Mouse (Mus musculus) heart, embryonic 13.5 days (tissue): ENCODE data around the gene Yod1. TPM values are rescaled to one million over a fixed set of nuclear protein-coding genes. Genes with fewer than 3 reads are reported as not detected.

Source experiments
- ATAC-seq: fragments of 200-750 bp; cut with Nextera tagmentation; 2 replicates; pipeline ENCODE4 v1.8.0; 2017; ENCODE audit warnings: moderate TSS enrichment; ENCODE audit not compliant: insufficient number of reproducible peaks, low FRiP score, low TSS enrichment; ENCODE audit errors: extremely low read depth
- H3K27ac ChIP-seq: fragments of 300-500 bp; sonication (generic); replicated peaks from 2 replicates; pipeline ENCODE4 v1.5.1; 2015; ENCODE audit warnings: moderate library complexity, mild to moderate bottlenecking, inconsistent platforms
- H3K27me3 ChIP-seq: fragments of 300-500 bp; sonication (generic); replicated peaks from 2 replicates; pipeline ENCODE4 v1.6.1; 2015; ENCODE audit warnings: mild to moderate bottlenecking, inconsistent platforms
- H3K36me3 ChIP-seq: fragments of 300-500 bp; sonication (generic); 2 replicates; pipeline ENCODE4 v1.6.1; 2015; ENCODE audit warnings: mild to moderate bottlenecking, inconsistent platforms
- H3K4me1 ChIP-seq: fragments of 300-500 bp; sonication (generic); 2 replicates; pipeline ENCODE4 v1.6.1; 2015; ENCODE audit warnings: inconsistent platforms
- H3K4me2 ChIP-seq: fragments of 300-500 bp; sonication (generic); 2 replicates; pipeline ENCODE4 v1.6.1; 2015; ENCODE audit warnings: inconsistent platforms, mild to moderate bottlenecking, moderate library complexity
- H3K4me3 ChIP-seq: fragments of 300-500 bp; sonication (generic); 2 replicates; pipeline ENCODE4 v1.5.1; 2015; ENCODE audit warnings: moderate library complexity, mild to moderate bottlenecking, inconsistent platforms
- H3K9ac ChIP-seq: fragments of 300-500 bp; sonication (generic); 2 replicates; pipeline ENCODE4 v1.6.1; 2015; ENCODE audit warnings: inconsistent platforms, mild to moderate bottlenecking, moderate library complexity
- H3K9me3 ChIP-seq: fragments of 300-500 bp; sonication (generic); 2 replicates; pipeline ENCODE4 v1.6.1; 2016; ENCODE audit warnings: inconsistent platforms
- WGBS: fragments of 180-500 bp; shearing (Covaris S2); methylation state at CpG from one replicate; pipeline ENCODE4 v1.1.7; 2015; ENCODE audit warnings: mixed read lengths; 5-methylcytosine and 5-hydroxymethylcytosine counted together
- polyA plus RNA-seq: library from polyadenylated mRNA; unstranded; fragments of >200 nt; fragmentation: Nextera tagmentation; extraction: Ambion mirVana; gene quantifications from 2 replicates; pipeline ENCODE4 v1.2.1, GENCODE M21; 2015

The Yod1 gene
- 9.4 and 10.1 TPM in 2 replicates for polyA plus RNA-seq

DNA sequence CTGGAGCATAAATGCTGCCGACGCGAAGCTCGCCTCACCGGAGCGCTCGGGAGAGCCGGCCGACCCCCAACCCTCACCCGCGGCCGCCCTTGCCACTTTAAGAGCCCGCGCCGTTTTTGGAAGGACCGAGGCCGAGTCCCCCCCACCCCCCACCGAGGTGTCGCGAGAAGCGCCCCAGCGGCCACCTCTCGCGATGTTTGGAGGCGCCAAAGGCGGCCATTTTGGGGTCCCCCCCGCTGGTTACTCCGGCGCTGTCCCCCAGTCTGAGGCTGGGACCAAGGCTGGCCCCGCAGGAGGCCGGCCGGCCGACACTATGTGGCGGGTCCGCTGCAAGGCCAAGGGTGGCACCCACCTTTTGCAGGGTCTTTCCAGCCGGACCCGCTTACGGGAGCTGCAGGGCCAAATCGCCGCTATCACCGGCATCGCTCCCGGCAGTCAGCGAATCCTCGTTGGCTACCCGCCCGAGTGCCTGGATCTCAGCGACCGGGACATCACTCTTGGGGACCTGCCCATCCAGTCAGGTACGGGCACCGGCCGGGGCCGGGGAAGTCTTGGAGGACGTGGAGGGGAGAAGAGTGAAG lies at the start of gene Yod1:
Gene Yod1, plus strand, starts transcription at position 37 of the 581 bp plus-strand sequence.
- H3K4me1 ChIP-seq, result peaks cover 16% of the 10 kb centered on the region
- peak within 1 kb of the TSS; percentile 91 for H3K27ac ChIP-seq
- H3K9ac ChIP-seq, result peak within 1 kb of the TSS; percentile 93
- H3K36me3 ChIP-seq, result peaks cover 14% of the 10 kb centered on the region
- no peaks in the 10 kb centered on the region for H3K9me3 ChIP-seq
- under 1% methylated on average over 54 of the region's 54 CpGs for WGBS
- 0 out of 2 replicates have a peak, but pooled peaks cover 5% of the 10 kb centered on the region for H3K27me3 ChIP-seq
- peak; percentile 50 for ATAC-seq
- peak within 1 kb of the TSS; percentile 100 for H3K4me2 ChIP-seq
- peak within 1 kb of the TSS; percentile 72 for H3K4me3 ChIP-seq

DNA sequence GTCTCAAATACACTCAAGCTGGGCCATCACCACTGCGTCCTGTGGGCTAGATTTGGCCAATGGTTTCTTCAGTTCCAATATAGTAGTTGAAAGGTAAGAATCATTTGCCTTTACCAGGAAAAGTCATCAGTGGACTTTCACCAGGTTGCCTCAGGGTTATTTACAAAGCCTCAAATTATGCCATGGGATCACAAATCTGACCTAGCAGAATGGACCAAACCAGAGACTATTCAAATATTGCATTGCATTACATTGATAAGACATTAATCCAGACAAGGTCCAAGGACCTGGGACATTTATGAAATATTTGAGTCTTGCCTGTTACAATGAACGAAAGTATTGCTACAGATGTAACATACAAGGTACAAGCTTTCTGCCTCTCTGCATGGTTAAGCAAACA lies 38.6 kb upstream of the Yod1 start:
- no peak overlapping the region for H3K4me2 ChIP-seq
- H3K4me1 ChIP-seq, result no peaks in the 10 kb centered on the region
- H3K9me3 ChIP-seq, result no peaks in the 10 kb centered on the region
- H3K9ac ChIP-seq, result no peak overlapping the region
- H3K27ac ChIP-seq, result no peak overlapping the region
- H3K4me3 ChIP-seq, result no peak overlapping the region
- H3K36me3 ChIP-seq, result no peaks in the 10 kb centered on the region
- H3K27me3 ChIP-seq, result no peaks in the 10 kb centered on the region
- no peak for ATAC-seq
- 74% methylated on average over 2 of the region's 2 CpGs for WGBS

DNA sequence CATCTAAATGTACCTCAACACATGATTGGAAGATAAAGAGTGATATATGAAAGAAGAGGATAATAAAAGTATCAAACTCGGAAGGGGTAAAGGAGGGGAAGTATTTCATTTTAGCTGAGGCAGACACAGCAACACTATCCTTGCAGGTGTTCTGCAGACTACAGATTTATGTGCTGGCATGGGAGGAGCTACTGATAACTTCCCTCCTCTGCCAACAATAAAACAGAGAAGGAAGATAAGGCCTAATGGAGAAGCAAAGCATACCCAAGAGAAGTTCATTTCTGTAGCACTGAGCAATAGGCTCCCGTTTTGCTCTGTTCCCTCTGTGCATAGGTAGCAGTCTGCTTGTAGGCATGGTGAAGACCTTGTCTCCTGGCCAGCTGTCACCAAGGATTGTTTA lies 36.1 kb upstream of the Yod1 start:
- Histone ChIP-seq H3K9ac (no peak overlapping the region), H3K36me3 (no peaks in the 10 kb centered on the region), H3K4me2 (no peak overlapping the region), H3K9me3 (no peaks in the 10 kb centered on the region), H3K27ac (no peak overlapping the region), H3K27me3 (no peaks in the 10 kb centered on the region), H3K4me3 (no peak overlapping the region), H3K4me1 (no peaks in the 10 kb centered on the region)
- WGBS, result 57% methylated on average over 2 of the region's 2 CpGs
- ATAC-seq, result no peak

DNA sequence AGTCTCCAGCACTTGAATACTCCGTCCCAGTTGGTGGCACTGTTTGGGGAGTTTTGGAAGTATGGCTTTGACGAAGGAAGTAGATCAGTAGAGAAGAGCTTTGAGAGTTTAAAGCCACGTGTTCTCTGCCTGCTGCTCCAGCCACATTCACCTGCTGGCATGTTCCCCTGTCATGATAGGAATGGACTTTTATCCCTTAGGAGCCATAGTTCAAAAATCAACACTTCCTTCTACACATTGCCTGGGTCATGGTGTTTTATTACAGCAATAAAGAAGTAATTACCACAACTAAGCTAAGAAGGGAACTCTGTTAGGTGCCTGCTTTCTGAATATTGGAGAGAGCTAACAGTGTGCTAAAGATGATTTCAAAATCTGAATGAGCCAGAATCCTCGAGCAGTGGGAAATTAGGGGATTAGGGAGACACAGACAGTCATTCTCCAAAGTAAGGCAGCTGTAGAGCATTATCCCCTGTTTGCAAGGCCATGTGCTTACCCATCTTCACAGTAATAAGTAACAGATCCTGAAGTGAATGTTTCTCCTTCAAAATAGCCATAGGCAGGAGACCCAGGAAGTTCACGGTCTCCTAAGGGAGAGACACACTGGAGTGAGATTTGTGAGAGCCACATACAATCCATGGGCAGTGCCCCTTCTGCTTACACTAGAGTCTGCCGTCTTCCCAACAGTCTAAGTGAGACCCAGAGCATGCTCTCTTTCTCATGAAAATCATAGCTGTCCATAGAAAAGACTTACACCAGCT lies 35.3 kb upstream of the Yod1 start:
- WGBS, result 65% methylated on average over 6 of the region's 6 CpGs

DNA sequence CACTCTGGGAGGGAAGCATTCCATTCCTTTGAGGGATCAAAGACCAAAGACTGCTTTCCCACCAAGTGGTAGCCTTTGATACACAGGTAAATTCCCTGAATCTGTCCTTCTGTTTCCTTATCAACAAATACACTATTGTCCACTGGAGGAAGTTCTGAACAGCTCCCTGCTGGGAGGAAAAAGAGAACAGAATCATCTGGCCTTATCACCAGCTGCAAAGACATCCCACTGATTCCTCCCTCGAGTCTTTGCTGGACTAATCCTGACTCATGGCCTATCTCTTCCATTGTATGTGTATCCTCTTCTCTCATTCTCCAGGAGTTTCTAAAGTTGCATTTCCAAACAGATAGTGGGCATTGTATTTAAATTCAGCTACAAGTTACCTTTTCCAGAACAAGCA lies 33.2 kb upstream of the Yod1 start:
- H3K4me2 ChIP-seq, result no peak overlapping the region
- H3K9ac ChIP-seq, result no peak overlapping the region
- 14% methylated on average over 1 of the region's 1 CpGs for WGBS
- no peak overlapping the region for H3K4me3 ChIP-seq
- no peaks in the 10 kb centered on the region for H3K4me1 ChIP-seq
- no peaks in the 10 kb centered on the region for H3K27me3 ChIP-seq
- peaks cover 11% of the 10 kb centered on the region for H3K36me3 ChIP-seq
- H3K9me3 ChIP-seq, result no peaks in the 10 kb centered on the region
- ATAC-seq, result no peak
- no peak overlapping the region for H3K27ac ChIP-seq

More for the DNA sequence above, 35.3 kb upstream of the Yod1 start:
- no peaks in the 10 kb centered on the region for H3K4me1 ChIP-seq
- no peak for ATAC-seq
- no peaks in the 10 kb centered on the region for H3K36me3 ChIP-seq
- H3K4me3 ChIP-seq, result no peak overlapping the region
- no peak overlapping the region for H3K27ac ChIP-seq
- no peaks in the 10 kb centered on the region for H3K27me3 ChIP-seq
- no peak overlapping the region for H3K9ac ChIP-seq
- H3K4me2 ChIP-seq, result no peak overlapping the region
- no peaks in the 10 kb centered on the region for H3K9me3 ChIP-seq

DNA sequence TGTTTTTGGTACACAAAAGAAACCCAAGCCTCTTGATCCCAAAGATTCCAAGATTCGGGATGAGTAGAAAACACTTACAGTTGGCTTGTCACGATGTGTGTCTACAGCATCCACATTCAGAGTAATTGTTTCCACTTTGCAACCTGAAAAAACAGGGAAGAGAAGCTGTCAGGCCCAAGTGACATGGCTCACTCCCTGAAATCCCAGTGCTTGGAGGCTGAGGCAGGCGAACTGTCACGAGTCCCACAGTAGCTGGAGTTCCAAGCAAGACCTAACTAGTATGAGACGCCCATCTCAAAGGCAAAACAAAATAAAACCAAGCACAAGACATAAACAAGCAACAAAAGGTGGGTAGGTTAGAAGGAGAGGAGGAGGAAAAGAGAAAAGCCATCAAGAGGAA lies 18.5 kb upstream of the Yod1 start:
- 88% methylated on average over 5 of the region's 5 CpGs for WGBS
- Histone ChIP-seq H3K9ac (no peak overlapping the region), H3K27me3 (no peaks in the 10 kb centered on the region), H3K4me1 (no peaks in the 10 kb centered on the region), H3K27ac (no peak overlapping the region), H3K9me3 (no peaks in the 10 kb centered on the region), H3K4me2 (no peak overlapping the region), H3K36me3 (peaks cover 79% of the 10 kb centered on the region), H3K4me3 (no peak overlapping the region)
- ATAC-seq, result no peak

DNA sequence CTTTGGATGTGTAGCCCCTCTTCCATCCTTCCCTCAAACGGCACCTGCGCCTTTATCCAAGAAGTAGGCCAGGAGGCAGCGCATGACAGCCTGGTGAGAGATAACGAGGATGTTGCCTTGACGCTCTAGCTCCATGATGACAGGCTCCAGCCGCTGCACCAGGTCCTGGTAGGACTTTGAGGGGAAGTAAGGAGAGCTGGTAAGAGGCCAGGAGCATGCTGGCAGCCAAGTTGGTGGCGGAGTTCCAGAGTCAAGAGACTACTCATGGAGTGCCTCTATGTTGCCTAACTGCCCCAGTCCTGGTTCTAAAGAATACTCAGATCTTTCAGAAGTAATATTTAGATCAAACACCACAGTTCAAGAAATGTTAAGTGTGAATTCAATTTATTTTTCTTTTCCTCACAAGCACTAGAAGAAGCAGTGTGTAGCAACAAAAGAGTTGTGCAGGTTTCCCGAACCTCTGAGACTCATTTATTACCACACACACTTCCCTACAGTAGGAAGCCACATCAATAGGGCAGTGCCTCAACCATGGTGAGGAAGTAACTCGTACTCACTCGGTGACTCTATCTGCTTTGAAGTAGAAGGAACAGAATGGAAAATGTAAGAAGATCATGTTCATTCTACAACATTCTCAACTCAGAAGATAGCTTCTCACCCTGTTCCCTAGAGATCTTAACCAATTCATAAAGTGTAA lies 17.0 kb upstream of the Yod1 start:
- H3K36me3 ChIP-seq, result peaks cover 91% of the 10 kb centered on the region
- H3K4me1 ChIP-seq, result no peaks in the 10 kb centered on the region
- H3K27ac ChIP-seq, result no peak overlapping the region
- no peak for ATAC-seq
- 84% methylated on average over 10 of the region's 10 CpGs for WGBS
- no peaks in the 10 kb centered on the region for H3K9me3 ChIP-seq
- H3K4me3 ChIP-seq, result no peak overlapping the region
- H3K9ac ChIP-seq, result no peak overlapping the region
- H3K27me3 ChIP-seq, result no peaks in the 10 kb centered on the region
- H3K4me2 ChIP-seq, result no peak overlapping the region

DNA sequence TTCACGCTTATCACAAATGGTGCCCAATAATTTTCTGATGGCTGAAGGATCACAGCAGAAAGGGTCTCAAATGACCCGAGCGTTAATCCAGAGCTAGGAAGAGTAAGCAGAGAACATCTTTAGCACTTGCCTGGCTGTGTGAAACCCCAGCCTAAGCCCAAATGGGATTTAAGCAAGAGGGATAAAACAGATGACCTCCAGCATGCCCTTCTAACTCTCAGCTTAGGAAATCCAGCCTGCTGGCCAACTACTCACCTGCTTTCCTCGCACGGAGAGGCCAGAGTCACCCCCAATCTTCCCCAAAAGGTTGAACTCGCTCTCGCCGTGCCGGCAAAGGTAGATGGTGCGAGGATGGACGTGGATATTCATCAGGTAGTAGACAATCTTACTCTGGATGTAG lies 15.2 kb upstream of the Yod1 start:
- Histone ChIP-seq H3K9me3 (no peaks in the 10 kb centered on the region), H3K27me3 (no peaks in the 10 kb centered on the region), H3K4me3 (no peak overlapping the region), H3K4me2 (no peak overlapping the region), H3K4me1 (no peaks in the 10 kb centered on the region), H3K36me3 (peaks cover 93% of the 10 kb centered on the region), H3K27ac (no peak overlapping the region), H3K9ac (no peak overlapping the region)
- ATAC-seq, result no peak
- 89% methylated on average over 11 of the region's 11 CpGs for WGBS

DNA sequence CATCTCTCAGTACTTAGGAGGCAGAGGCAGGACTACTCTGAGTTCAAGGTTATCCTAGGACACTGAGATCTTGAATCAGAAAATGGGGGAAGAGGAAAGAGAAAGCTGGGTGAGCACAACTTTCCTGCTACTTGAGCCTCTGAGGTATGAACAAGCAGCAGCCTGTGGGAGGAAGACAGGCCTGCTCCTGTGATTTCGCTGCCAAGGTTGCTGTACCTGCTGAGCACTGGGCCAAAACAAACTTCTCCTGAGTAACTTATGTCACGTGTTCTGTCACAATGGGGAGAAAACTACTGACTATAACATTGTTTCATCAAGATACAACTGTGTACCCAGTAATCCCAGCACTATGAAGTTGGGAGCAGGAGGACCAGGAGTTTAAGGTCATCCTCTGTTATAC lies 13.5 kb upstream of the Yod1 start:
- 81% methylated on average over 2 of the region's 2 CpGs for WGBS
- H3K36me3 ChIP-seq, result peaks cover 91% of the 10 kb centered on the region
- H3K4me2 ChIP-seq, result no peak overlapping the region
- H3K27me3 ChIP-seq, result no peaks in the 10 kb centered on the region
- no peak for ATAC-seq
- H3K4me1 ChIP-seq, result no peaks in the 10 kb centered on the region
- H3K9ac ChIP-seq, result no peak overlapping the region
- H3K4me3 ChIP-seq, result no peak overlapping the region
- no peaks in the 10 kb centered on the region for H3K9me3 ChIP-seq
- H3K27ac ChIP-seq, result no peak overlapping the region

DNA sequence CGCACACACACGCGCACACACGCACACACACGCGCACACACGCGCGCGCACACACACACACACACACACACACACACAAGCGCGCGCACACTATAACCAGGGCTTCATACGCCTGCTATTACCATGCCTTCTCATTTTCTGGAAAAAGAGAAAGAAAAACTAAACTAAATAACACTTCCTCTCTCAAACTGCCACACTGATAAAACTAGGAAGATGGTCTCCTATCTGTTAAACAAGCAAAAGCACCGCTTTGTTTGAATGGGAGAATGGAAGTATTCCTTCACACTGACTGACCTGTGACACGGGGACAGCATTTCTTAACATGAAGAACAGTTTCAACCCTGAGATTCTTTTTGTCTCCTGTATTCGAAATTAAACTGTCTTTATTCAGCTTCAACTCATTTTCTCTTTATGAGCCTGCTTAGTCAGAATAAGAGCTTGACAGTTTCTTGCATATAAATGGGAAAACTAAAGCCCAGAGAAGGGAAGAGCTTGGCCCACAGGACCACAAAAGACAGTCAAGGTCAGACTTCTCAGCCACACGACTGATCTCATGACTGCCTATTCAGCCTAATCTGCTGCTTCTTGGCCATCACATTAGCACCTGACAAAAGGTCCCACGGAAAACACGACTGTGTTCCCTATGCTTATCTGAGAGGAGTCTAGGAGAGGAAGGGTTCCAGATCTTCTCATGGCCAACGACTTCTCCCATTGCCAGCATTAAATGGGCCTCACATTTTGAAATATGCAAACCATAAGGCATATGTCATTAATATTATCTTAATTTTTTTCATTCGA lies 6.6 kb upstream of the Yod1 start:
- no peak overlapping the region for H3K9ac ChIP-seq
- H3K9me3 ChIP-seq, result no peaks in the 10 kb centered on the region
- WGBS, result 76% methylated on average over 22 of the region's 22 CpGs
- H3K4me2 ChIP-seq, result no peak overlapping the region
- no peak for ATAC-seq
- no peak overlapping the region for H3K27ac ChIP-seq
- H3K27me3 ChIP-seq, result 0 out of 2 replicates have a peak, but pooled peaks cover 5% of the 10 kb centered on the region
- no peak overlapping the region for H3K4me3 ChIP-seq
- H3K36me3 ChIP-seq, result peaks cover 36% of the 10 kb centered on the region
- H3K4me1 ChIP-seq, result peaks cover 17% of the 10 kb centered on the region

DNA sequence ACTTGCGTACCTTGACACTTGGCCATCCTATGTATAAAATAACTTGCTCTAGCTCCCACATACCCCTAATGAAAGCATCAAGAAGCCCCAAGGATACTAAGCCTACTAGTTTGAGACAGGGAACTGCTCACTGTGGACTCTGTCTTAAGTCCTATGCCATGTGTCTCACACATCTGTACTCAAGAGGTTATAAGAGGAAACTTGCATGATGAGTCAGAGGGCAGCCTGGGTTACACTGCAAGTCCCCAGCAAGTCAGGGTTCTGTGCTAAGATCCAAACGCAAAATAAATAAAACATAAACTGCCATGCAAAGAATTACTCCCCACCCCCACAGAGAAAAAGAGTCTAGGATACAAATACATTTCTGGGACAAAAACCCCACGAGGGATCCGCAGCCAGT lies 3.1 kb upstream of the Yod1 start:
- H3K4me3 ChIP-seq, result peak overlapping the region; percentile 72; the same call in 1 of the 2 replicates
- H3K4me2 ChIP-seq, result no peak overlapping the region; the same call in 1 of the 2 replicates
- H3K4me1 ChIP-seq, result peaks cover 27% of the 10 kb centered on the region
- 0 out of 2 replicates have a peak, but pooled peaks cover 5% of the 10 kb centered on the region for H3K27me3 ChIP-seq
- H3K9ac ChIP-seq, result no peak overlapping the region
- no peak for ATAC-seq
- H3K27ac ChIP-seq, result no peak overlapping the region
- H3K36me3 ChIP-seq, result peaks cover 8% of the 10 kb centered on the region
- WGBS, result 84% methylated on average over 4 of the region's 4 CpGs
- H3K9me3 ChIP-seq, result no peaks in the 10 kb centered on the region
